In the genomic region with DNA sequence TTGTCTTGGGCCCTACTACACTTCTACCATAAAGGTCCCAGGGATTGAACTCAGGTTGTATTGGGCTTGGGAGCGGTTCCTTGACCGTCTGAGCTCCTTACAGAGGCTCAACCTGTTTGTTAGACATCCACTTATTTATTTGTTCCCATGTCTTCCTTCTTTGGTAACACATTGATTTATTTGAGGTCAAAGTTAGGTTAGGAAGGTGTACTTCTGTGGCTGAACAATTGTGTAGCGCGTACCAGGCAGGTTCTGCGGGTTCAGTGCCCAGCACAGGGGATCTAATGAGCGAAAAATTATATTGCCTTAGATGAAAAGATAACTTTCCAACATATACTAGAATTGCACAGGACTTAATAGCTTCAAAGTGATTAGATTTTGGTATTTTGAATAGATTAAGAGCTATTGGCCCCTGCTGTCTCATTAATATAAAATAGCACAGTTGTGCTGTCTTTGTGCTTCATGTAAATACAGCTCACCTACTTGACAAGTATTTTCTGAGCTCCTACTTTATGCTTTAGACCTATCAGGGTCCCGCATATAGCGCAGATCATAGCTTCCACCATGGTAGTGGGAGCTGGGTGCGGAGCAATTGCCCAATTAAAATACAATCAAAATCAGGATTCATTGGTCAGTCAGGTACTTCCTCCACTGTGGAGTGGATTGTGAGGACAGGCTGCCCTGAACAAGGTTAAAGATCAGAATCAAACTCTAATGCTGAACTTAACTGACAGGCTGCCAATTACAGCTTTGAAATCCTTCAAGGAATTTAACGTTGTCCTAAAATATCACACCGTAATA, we compare ENCODE assay signal across 8 mouse cellular contexts. TPM values are rescaled to one million over a fixed set of nuclear protein-coding genes. Genes with fewer than 3 reads are reported as not detected.
DNase-seq lines count a peak whose midpoint lies in the region; ATAC-seq and TF ChIP-seq lines count a peak whose summit lies in the region.

No protein-coding gene starts in this region.

- peak overlapping the region; percentile 90 for H3K9ac ChIP-seq in forebrain, embryonic 12.5 days
- peak overlapping the region; percentile 68 for H3K9ac ChIP-seq in midbrain, embryonic 16.5 days (ENCODE audit: low read depth, low read length)

- no peaks in the 10 kb centered on the region for H3K27me3 ChIP-seq in C2C12 (ENCODE audit: control insufficient read depth, insufficient read depth, insufficient read length)
- no peaks in the 10 kb centered on the region for H3K27me3 ChIP-seq in forebrain, embryonic 12.5 days
- H3K27me3 ChIP-seq in limb, embryonic 10.5 days (ENCODE audit: low read depth, poor library complexity, severe bottlenecking) = no peaks in the 10 kb centered on the region
- no peaks in the 10 kb centered on the region for H3K27me3 ChIP-seq in midbrain, embryonic 16.5 days (ENCODE audit: control insufficient read depth, insufficient read depth, low read depth, low read length)

- peak; percentile 38 for DNase-seq in cerebellum, adult 11-12 months
- no peak for DNase-seq in cerebellum, adult 11 months
- DNase-seq in limb, embryonic 10.5 days (ENCODE audit: low spot score) = no peak
- DNase-seq in spleen, postnatal 14 days (ENCODE audit: low spot score in 2 of 2) = no peak
- no peak for DNase-seq in cerebellum, adult 18-20 months

- H3K36me3 ChIP-seq in C2C12 (ENCODE audit: control insufficient read depth, insufficient read depth) = peaks cover 18% of the 10 kb centered on the region
- no peaks in the 10 kb centered on the region for H3K36me3 ChIP-seq in forebrain, embryonic 12.5 days (replicated peaks)
- peaks cover 15% of the 10 kb centered on the region for H3K36me3 ChIP-seq in limb, embryonic 10.5 days
- H3K36me3 ChIP-seq in midbrain, embryonic 16.5 days (ENCODE audit: control insufficient read depth, insufficient read depth, low read length) = no peaks in the 10 kb centered on the region

- H3K79me2 ChIP-seq in C2C12 (ENCODE audit: control insufficient read depth, insufficient read depth) = peaks cover 39% of the 10 kb centered on the region

- no peak for TF ChIP-seq CTCF in C2C12 (IDR thresholded peaks at IDR 0.05; ENCODE audit: control insufficient read depth, insufficient read depth, insufficient read length)

- peaks cover 33% of the 10 kb centered on the region for H3K79me3 ChIP-seq in C2C12 (ENCODE audit: low read depth)

- peak overlapping the region; percentile 100 for H3K27ac ChIP-seq in forebrain, embryonic 12.5 days
- peak overlapping the region; percentile 99 for H3K27ac ChIP-seq in limb, embryonic 10.5 days
- H3K27ac ChIP-seq in midbrain, embryonic 16.5 days (ENCODE audit: low read length) = peak overlapping the region; percentile 97

- peak overlapping the region; percentile 97 for H3K4me3 ChIP-seq in C2C12 (ENCODE audit: insufficient read depth, poor library complexity, severe bottlenecking)
- peak overlapping the region; percentile 66 for H3K4me3 ChIP-seq in forebrain, embryonic 12.5 days (replicated peaks)
- peak overlapping the region; percentile 88 for H3K4me3 ChIP-seq in limb, embryonic 10.5 days
- peak overlapping the region; percentile 68 for H3K4me3 ChIP-seq in midbrain, embryonic 16.5 days (ENCODE audit: low read depth, low read length)

- WGBS in forebrain, embryonic 12.5 days = 52% methylated on average over 11 of the region's 11 CpGs
- 52% methylated on average over 11 of the region's 11 CpGs for WGBS in limb, embryonic 10.5 days
- 47% methylated on average over 11 of the region's 11 CpGs for WGBS in midbrain, embryonic 16.5 days

- H3K4me1 ChIP-seq in forebrain, embryonic 12.5 days = peaks cover 19% of the 10 kb centered on the region
- peaks cover 15% of the 10 kb centered on the region for H3K4me1 ChIP-seq in limb, embryonic 10.5 days
- H3K4me1 ChIP-seq in midbrain, embryonic 16.5 days (ENCODE audit: control insufficient read depth, insufficient read depth, low read length) = peaks cover 20% of the 10 kb centered on the region

- H3K9me3 ChIP-seq in forebrain, embryonic 12.5 days = no peaks in the 10 kb centered on the region
- H3K9me3 ChIP-seq in limb, embryonic 10.5 days (replicated peaks) = no peaks in the 10 kb centered on the region
- H3K9me3 ChIP-seq in midbrain, embryonic 16.5 days (replicated peaks; ENCODE audit: control insufficient read depth, low read length, poor library complexity, severe bottlenecking) = no peaks in the 10 kb centered on the region

- H3K4me2 ChIP-seq in forebrain, embryonic 12.5 days = peak overlapping the region; percentile 71
- peak overlapping the region; percentile 80 for H3K4me2 ChIP-seq in midbrain, embryonic 16.5 days (ENCODE audit: low read length)

- ATAC-seq in forebrain, embryonic 12.5 days (ENCODE audit: low FRiP score) = no peak
- peak; percentile 7; the same call in 1 of the 2 replicates for ATAC-seq in midbrain, embryonic 16.5 days

- H3ac ChIP-seq in C2C12 (ENCODE audit: control insufficient read depth, insufficient read length, low read depth) = peak overlapping the region; percentile 86

TF ChIP-seq in C2C12, 6 proteins besides CTCF, POLR2A, EP300 and RAD21:
- no peak for TF ChIP-seq MYOD1 (IDR thresholded peaks at IDR 0.05; ENCODE audit: control insufficient read depth, insufficient read length, low read depth)
- no peak for TF ChIP-seq CEBPB (IDR thresholded peaks at IDR 0.05; ENCODE audit: low read depth)
- TF ChIP-seq FOSL1 (IDR thresholded peaks at IDR 0.05; ENCODE audit: insufficient read depth, low read length, poor library complexity, severe bottlenecking) = no peak
- no peak for TF ChIP-seq MYOG (IDR thresholded peaks at IDR 0.05; ENCODE audit: control insufficient read depth, extremely low read depth, insufficient read length)
- TF ChIP-seq MAX (IDR thresholded peaks at IDR 0.05) = no peak
- TF ChIP-seq USF1 (IDR thresholded peaks at IDR 0.05; ENCODE audit: low read depth) = no peak

RNA-seq across cellular contexts. Expression of gene Bclaf1, which starts 1.1 kb away (rescaled TPM):
- polyA plus RNA-seq in C2C12 (2012; fragmentation: generic; extraction: Trizol) = 19.2 TPM
- polyA plus RNA-seq in forebrain, embryonic 12.5 days (2016; fragmentation: Nextera tagmentation; extraction: Ambion mirVana) = 178 and 187 TPM in 2 replicates
- 153 and 174 TPM in 2 replicates for polyA plus RNA-seq in limb, embryonic 10.5 days (2016; fragmentation: Nextera tagmentation; extraction: Ambion mirVana)
- 106 and 121 TPM in 2 replicates for polyA plus RNA-seq in midbrain, embryonic 16.5 days (2015; fragmentation: Nextera tagmentation; extraction: Ambion mirVana)

RNA-seq across cellular contexts. Expression of gene Mtfr2, which starts 36.4 kb away (rescaled TPM):
- 6.1 TPM for polyA plus RNA-seq in C2C12 (2012; fragmentation: generic; extraction: Trizol)
- 2.4 and 3.6 TPM in 2 replicates for polyA plus RNA-seq in forebrain, embryonic 12.5 days (2016; fragmentation: Nextera tagmentation; extraction: Ambion mirVana)
- polyA plus RNA-seq in limb, embryonic 10.5 days (2016; fragmentation: Nextera tagmentation; extraction: Ambion mirVana) = 2.3 and 2.4 TPM in 2 replicates
- polyA plus RNA-seq in midbrain, embryonic 16.5 days (2015; fragmentation: Nextera tagmentation; extraction: Ambion mirVana) = 0.18 and 0.67 TPM in 2 replicates
